25 mouse cellular contexts compared by ENCODE assay signal in the genomic region with DNA sequence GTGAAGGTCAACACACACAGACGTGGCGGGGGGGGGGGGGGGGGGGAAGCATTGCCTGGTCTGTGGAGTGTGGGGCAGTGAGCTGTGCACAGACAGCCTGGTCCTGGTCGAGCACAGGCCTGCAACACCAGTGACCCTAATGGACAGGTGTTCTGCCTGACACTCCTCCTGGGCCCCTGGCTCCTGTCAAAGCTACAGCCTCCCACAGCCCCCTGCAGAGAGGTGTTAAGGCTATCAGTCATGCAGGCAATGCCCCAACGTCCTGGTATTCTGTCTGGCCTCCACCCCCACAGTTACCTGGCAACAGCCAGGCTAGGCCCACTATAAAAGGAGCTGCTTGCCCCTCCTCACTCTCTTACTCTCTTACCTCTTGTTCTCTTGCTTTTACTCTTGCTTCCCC.
"Had no signal": no experiment of that assay in that cellular context is flagged by ENCODE, and none has a peak within 500 bp of the region (broad histone marks: within the 10 kb centered on the region; RNA-seq: fewer than 3 reads in every experiment).

No protein-coding gene starts in this region.

- H3K4me3 ChIP-seq: left cerebral cortex, adult 2 months; limb, embryonic 13.5 days; liver, embryonic 12.5 days; liver, embryonic 15.5 days; lung, embryonic 15.5 days; megakaryocyte, embryonic 14.5 days; midbrain, embryonic 10.5 days; midbrain, embryonic 13.5 days; myocyte; neural tube, embryonic 13.5 days; stomach, embryonic 15.5 days had no signal

- ATAC-seq: intestine, postnatal 0 days; liver, embryonic 12.5 days; midbrain, embryonic 13.5 days; midbrain, embryonic 16.5 days had no signal

- H3K9ac ChIP-seq: limb, embryonic 13.5 days; liver, embryonic 12.5 days; liver, embryonic 15.5 days; lung, embryonic 15.5 days; midbrain, embryonic 13.5 days; neural tube, embryonic 13.5 days; stomach, embryonic 15.5 days had no signal

- DNase-seq: layer of hippocampus, adult 9-11 months; layer of hippocampus, postnatal 36 days; liver; lung, adult 18-20 months; lung, postnatal 10 days; lung, postnatal 36 days; retina, postnatal 1 day; right cerebral cortex, postnatal 25 days; spleen, adult 18-20 months; thymus, adult 2 months; thymus, postnatal 14 days; thymus, postnatal 4 days had no signal

- H3K27me3 ChIP-seq: limb, embryonic 13.5 days; liver, embryonic 15.5 days; lung, embryonic 15.5 days; midbrain, embryonic 13.5 days; neural tube, embryonic 13.5 days; stomach, embryonic 15.5 days had no signal

- H3K4me2 ChIP-seq: limb, embryonic 13.5 days; liver, embryonic 12.5 days; liver, embryonic 15.5 days; lung, embryonic 15.5 days; midbrain, embryonic 13.5 days; neural tube, embryonic 13.5 days; stomach, embryonic 15.5 days had no signal

- H3K27ac ChIP-seq: left cerebral cortex, adult 2 months; limb, embryonic 13.5 days; liver, embryonic 12.5 days; liver, embryonic 15.5 days; lung, embryonic 15.5 days; midbrain, embryonic 10.5 days; midbrain, embryonic 13.5 days; neural tube, embryonic 13.5 days; stomach, embryonic 15.5 days had no signal

- H3K36me3 ChIP-seq: limb, embryonic 13.5 days; liver, embryonic 12.5 days; liver, embryonic 15.5 days; lung, embryonic 15.5 days; midbrain, embryonic 10.5 days; midbrain, embryonic 13.5 days; neural tube, embryonic 13.5 days; stomach, embryonic 15.5 days had no signal

- H3K4me1 ChIP-seq: limb, embryonic 13.5 days; liver, embryonic 12.5 days; liver, embryonic 15.5 days; lung, embryonic 15.5 days; megakaryocyte, embryonic 14.5 days; midbrain, embryonic 10.5 days; midbrain, embryonic 13.5 days; neural tube, embryonic 13.5 days; stomach, embryonic 15.5 days had no signal

- H3K9me3 ChIP-seq: liver, embryonic 12.5 days; liver, embryonic 15.5 days; lung, embryonic 15.5 days; midbrain, embryonic 13.5 days; stomach, embryonic 15.5 days had no signal
